Mouse (Mus musculus): ENCODE results near the gene Wfdc3. TPM values are rescaled to one million over a fixed set of nuclear protein-coding genes. Genes with fewer than 3 reads are reported as not detected.

Gene Wfdc3
- total RNA-seq, 2 experiments from 2014 or later = 0.90 to 0.92 TPM

- DNase-seq (ENCODE audit: low spot score in 2 of 2) = no peak
These were observed 31.1 kb upstream of the Wfdc3 start for GRCm38 (mm10) chr2:164776801-164777200.

DNA sequence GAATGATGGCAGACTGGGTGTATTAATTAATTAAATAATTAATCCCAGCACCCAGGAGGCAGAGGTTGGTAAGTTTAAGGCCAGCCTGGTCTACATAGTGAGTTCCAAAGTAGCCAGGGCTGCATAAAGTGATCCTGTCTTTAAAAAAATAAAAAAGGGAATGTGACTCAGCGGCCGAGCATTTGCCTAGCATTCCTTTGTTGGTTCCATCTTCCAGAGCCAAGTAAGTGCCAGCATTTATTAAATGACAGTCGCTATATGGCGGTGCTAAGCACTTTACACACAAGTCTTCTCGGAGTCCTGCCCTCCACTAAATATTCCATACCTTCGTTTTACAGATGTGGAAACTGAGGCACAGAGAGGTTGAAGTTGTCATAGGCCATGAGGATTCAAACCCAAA, 30.4 kb upstream of the Wfdc3 start:
- no peak for DNase-seq (ENCODE audit: low spot score in 2 of 2)

- no peak for DNase-seq (ENCODE audit: low spot score in 2 of 2)
These were observed 28.2 kb upstream of the Wfdc3 start for GRCm38 (mm10) chr2:164773989-164774364.

- no peak for DNase-seq (ENCODE audit: low spot score in 2 of 2)
These were observed 27.7 kb upstream of the Wfdc3 start for GRCm38 (mm10) chr2:164773229-164773988.

GRCm38 (mm10) chr2:164771123-164771522, 25.4 kb upstream of the Wfdc3 start:
- no peak for DNase-seq (ENCODE audit: low spot score in 2 of 2)

- no peak for DNase-seq (ENCODE audit: low spot score in 2 of 2)
These were observed 24.5 kb upstream of the Wfdc3 start for GRCm38 (mm10) chr2:164770279-164770678.

DNA sequence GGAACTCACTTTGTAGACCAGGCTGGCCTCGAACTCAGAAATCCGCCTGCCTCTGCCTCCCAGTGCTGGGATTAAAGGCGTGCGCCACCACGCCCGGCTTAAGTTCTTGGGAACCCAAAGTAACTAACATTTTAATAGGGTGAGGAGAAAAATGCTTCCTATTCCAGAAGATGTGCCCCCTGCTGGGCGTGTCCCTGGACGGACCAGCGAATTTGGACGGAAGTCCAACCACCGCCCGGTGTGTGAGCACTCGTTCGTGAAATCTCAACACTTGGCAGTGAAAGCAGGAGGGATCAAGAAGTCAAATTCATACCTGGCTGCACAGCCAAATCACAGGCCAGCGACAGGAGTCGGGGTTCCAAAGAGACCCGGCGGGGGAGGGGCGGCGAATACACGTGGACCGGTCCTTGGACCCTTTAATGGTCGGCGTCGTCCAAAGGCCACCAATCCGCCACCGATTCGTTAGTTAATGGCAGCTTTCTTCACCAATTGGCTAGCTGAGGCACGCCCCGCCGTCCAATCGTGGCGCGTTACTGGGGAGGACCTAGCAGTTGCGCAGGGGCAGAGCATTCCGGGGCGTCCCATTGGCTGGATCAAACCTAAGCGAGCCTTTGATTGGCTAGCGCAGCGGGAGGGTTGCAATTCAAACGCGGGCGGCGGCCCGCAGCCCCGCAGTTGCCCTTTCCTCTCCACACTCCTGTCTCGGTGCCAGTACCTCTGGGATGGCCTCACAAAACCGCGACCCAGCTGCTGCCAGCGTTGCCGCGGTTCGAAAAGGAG, 23.7 kb upstream of the Wfdc3 start, which contains the start of gene Ube2c:
Gene Ube2c (plus strand): TSS at position 641 of the 780 bp plus-strand sequence.
- peak; percentile 94 for DNase-seq (ENCODE audit: low spot score in 2 of 2)

DNA sequence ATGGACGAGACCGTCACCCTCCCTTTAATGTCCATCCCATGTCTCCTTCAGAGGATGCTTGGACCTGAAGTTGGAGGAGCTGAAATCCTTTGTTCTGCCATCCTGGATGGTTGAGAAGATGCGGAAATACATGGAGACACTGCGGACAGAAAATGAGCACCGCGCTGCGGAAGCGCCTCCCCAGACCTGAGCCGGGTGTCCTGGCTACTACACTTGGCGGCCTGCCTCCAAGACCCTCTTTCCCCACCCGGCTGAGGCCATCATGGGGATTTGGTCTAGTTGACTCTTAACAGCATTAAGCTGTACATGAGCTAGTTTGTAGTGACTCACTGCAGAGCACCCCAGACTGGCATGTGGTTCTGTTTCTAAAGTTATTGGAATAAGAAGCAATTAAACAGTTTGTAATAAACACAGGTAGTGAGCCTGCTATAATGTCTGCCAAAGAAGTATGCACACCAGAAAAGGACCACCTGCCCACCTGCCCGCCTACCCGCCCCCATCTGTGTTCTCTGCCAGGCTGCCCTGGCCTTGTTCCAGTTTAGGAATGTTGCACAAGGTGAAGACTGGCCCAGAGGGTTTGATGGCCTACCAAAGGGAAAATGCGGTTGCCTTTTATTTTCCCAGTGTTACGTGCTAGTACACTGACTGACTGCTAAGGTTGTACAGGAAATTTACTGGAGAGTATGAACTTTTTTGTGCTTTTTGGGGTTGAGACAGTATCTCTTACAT, 22.2 kb upstream of the Wfdc3 start:
- DNase-seq (ENCODE audit: low spot score in 2 of 2) = no peak

GRCm38 (mm10) chr2:164765841-164766240, 20.1 kb upstream of the Wfdc3 start:
- DNase-seq (ENCODE audit: low spot score in 2 of 2) = no peak

- DNase-seq (ENCODE audit: low spot score in 2 of 2) = no peak
These were observed 16.9 kb upstream of the Wfdc3 start for GRCm38 (mm10) chr2:164762593-164762992.

- no peak for DNase-seq (ENCODE audit: low spot score in 2 of 2)
These were observed 16.2 kb upstream of the Wfdc3 start for GRCm38 (mm10) chr2:164761971-164762370.

- no peak for DNase-seq (ENCODE audit: low spot score in 2 of 2)
These were observed 15.8 kb upstream of the Wfdc3 start for GRCm38 (mm10) chr2:164761502-164761901.

GRCm38 (mm10) chr2:164760059-164760833, 14.5 kb upstream of the Wfdc3 start:
- DNase-seq (ENCODE audit: low spot score in 2 of 2) = no peak

DNA sequence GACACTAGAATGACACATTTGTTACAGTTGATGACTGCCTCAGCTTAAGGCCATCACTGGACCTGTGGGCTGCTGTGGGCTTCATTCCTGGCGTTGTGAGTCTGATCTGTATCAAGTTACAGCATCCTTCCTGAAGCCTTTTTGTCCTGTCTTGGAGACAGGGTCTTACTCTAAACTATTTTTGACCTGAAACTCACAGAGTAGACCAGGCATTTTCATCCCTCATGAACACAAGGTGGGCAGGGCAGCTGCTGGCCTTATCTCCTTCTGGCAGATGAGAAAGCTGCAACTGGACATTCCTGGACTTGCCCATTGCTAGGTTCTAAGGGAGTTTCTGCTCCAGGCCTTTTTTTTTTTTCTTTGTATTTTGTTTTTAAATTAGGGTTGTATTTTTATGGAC, 13.0 kb upstream of the Wfdc3 start:
- DNase-seq (ENCODE audit: low spot score in 2 of 2) = no peak

DNA sequence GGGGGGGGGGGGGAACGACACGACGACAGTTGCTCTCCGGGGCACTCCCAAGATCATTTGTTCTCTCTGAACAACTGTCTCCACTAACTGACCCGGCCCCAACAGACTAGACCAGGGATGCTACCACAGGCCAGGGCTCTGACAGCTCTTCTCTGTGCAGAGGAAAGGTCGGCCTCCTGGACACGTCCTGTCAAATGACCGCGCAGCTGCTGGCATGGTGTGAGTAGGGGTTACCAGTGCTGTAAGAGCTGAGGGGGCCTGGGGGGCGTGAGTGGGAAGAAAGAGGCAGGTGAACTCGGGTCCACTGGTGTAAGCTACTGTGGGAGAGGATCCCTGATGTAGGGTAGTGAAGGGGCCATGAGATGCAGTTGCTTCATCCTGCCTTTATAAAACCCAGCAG, 12.1 kb upstream of the Wfdc3 start:
- no peak for DNase-seq (ENCODE audit: low spot score in 2 of 2)

DNA sequence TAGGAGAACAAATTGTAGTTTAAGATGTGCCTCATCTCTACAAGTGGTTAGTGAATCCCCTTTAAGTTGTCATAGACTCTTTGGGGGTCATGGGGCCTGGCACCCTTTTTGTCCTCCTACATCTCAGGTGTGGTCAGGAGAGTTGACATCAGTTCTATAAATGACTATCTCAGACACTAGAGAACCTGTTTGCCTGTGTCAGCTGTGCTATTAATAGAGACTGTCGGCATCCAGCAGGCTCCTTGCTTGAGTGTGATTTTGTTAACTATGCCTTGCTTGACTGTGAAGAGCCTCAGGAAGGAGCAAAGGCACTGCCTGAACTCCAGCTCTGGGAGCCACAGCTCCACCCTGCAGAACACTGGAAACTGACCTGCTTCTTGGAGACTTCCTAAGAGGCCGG, 9.1 kb upstream of the Wfdc3 start:
- DNase-seq (ENCODE audit: low spot score in 2 of 2) = no peak

DNA sequence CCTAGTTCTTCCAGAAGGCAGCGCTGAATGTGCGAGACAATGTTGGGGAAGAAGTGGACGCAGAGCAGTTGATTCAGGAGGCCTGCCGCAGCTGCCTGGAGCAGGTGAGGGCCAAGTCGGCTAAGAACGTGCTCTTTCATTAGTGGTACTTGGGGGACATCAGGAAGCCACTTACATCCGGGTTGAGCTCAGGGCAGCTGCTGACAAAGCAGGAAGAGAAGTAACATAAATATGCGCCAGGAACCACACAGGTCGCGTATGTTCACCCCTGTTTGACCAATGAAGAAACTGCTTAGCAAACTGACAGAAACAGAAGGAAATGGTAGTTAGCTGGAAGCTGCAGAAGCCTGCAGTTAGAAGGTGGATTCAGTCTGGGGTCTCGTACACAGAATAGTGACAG, 8.4 kb upstream of the Wfdc3 start:
- DNase-seq (ENCODE audit: low spot score in 2 of 2) = no peak

GRCm38 (mm10) chr2:164752454-164752853, 6.7 kb upstream of the Wfdc3 start:
- DNase-seq (ENCODE audit: low spot score in 2 of 2) = no peak

DNA sequence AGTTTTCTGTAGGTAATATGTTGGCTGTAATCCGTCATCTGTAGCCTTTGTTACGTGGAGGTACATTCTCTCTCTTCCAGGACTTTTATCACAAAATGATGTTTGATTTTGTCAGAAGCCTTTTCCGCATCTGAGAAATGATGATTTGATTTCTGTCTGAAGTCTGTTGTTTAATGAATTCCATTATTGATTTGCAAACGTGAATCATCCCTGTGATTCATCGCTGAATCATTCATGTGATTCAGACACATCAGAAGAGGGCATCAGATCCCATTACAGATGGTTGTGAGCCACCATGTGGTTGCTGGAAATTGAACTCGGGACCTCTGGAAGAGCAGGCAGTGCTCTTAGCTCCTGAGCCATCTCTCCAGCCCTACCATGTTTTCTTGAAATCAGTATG, 3.3 kb upstream of the Wfdc3 start:
- DNase-seq (ENCODE audit: low spot score in 2 of 2) = no peak

DNA sequence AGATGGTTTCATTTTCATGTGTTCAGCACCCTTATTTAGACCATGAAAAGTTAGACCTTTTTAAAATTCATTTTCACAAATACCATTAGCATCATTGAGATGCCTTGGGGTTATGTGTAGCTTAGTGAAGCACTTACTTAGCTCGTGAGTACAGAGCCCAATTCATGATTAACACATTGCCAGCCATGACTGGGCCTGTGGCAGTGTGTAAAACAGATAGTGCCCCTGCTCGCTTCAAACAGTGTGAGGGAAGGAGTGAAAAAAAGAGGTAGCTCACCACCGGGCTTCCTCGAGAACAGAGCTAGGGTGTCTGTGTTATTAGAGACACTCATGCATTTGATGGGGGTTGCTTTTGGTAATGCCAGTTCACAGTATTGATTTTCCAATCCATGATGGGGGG, 2.5 kb upstream of the Wfdc3 start:
- no peak for DNase-seq (ENCODE audit: low spot score in 2 of 2)

GRCm38 (mm10) chr2:164746693-164747092, 962 bp upstream of the Wfdc3 start:
- DNase-seq (ENCODE audit: low spot score in 2 of 2) = no peak

Data from adrenal gland, postnatal 4 days (tissue).